Mouse (Mus musculus): Measurements from ENCODE around the gene Klrb1. TPM values are rescaled to one million over a fixed set of nuclear protein-coding genes. Genes with fewer than 3 reads are reported as not detected.
"Not testable (repeated sequence)": the region's sequence is repeated elsewhere in the genome, so short reads cannot be mapped to it uniquely, and the experiment has no call there.

The Klrb1 gene
- not detected for total RNA-seq (2021)
- long read RNA-seq, experiment 1: 0 reads
- long read RNA-seq, experiment 2: 0 reads

DNA sequence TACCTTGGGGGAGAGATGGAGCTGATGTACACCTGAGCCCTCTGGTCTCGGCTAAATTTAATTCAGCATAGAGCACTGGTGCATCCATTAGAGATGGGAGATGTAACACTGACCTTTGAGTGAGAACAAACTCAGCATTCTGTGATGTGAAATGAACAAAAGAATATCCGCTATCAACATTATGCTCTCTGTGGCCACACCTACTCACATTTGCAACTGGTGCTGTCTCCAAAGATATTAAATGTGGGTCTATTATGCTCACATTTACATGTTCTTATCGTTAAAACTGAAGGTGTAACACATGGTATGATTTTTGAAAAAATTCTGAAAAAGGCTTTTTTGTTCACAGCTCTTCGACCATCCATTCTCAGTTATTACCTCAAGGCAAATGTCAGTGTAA lies at the start of gene Klrb1:
TSS of gene Klrb1 (minus strand) at position 101 of the 400 bp plus-strand sequence.
- DNase-seq: no peak

DNA sequence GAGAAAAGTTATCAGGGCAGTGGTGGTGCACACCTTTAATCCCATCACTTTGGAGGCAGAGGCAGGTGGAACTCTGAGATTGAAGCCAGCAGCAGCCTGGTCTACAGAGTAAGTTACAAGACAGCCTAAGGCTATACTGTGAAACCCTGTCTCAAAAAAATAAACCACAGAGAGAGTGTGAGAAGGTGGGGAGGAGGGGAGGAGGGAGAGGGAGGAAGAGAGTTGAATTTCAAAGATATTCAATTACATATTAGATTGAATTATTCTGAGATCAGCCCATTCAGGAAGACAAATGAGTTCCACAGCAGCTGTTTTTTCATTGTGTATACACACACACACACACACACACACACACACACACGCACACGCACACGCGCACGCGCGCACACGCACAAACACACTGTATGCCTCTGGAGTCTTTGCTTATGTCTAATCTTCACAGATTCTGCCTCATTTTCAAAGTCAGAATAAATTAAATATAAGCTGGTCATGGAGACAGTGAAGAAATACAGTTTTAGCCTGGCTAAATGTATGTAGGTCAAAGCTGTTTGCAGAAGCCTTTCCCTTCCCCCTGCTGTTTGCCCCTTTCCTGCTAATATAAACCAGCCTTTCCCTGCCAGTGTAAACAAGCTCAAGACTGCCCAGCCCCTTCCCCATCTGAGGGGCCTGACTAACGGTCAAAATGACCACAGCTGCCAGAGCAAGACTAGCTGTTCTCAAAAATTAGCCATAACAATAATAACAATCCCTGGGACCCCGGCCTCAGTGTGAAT lies 46.8 kb upstream of the Klrb1 start:
- no peak for DNase-seq

GRCm38 (mm10) chr6:128768047-128768446 lies 45.2 kb upstream of the Klrb1 start:
- no peak for DNase-seq

GRCm38 (mm10) chr6:128766486-128767254 lies 43.8 kb upstream of the Klrb1 start:
- DNase-seq: peak; percentile 50

- DNase-seq: no peak
Observed at GRCm38 (mm10) chr6:128765211-128765610, 42.4 kb upstream of the Klrb1 start.

DNA sequence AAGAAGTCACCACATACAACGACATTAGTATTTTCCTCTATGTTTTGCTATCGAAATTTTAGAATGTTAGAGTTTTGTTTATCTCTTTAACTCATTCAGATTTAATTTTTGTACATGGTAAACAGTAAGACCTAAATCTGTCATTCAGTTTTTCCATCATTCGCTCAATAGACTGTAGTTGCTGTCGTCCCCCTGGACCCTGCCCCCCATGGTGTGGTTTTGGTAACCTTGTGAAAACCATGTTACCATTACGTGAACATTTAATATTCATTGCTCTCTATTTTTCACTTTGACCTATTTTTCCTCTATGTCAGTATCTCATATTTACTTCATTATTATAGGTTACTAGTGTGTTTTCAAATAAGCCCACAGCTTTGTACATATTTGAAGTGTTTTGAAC lies 41.7 kb upstream of the Klrb1 start:
- no peak for DNase-seq

DNA sequence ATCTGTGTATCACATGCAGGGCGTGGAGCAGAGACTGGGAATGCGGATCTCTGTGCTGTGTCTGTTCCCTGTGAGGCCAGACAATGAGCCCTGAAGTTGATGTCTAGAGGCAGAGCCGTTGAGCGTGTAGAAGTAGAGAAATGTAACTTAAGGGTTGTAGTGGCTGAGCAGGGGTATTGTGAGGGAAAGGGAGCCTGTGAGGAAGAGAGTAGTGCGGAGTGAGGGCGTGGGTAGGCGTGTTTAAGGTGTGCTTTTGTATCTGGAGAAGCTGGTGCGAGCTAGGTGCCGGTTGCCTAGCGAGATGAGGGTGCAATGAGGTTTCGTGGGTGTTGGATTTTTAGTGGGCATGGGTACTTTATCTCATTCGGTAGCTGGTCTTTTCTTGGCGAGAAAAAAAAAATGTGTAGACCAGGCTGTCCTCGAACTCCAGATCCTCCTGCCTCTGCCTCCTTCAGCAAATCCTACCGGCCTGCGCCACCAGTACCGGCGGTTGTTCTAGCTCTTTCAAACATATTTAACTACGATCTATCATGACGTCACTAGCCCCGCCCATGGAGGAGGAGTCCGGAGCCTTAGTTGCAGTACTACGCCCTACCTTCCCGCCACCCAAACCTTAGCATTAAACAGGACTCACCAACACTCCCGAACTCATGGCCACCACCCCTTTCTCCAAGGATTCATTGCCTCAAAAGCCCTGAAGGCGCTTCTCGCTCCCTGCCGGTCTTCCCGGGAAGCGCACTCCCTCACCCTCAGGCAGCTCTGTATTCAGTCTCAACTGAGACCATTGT lies 41.1 kb upstream of the Klrb1 start:
- peak; percentile 93 for DNase-seq

DNA sequence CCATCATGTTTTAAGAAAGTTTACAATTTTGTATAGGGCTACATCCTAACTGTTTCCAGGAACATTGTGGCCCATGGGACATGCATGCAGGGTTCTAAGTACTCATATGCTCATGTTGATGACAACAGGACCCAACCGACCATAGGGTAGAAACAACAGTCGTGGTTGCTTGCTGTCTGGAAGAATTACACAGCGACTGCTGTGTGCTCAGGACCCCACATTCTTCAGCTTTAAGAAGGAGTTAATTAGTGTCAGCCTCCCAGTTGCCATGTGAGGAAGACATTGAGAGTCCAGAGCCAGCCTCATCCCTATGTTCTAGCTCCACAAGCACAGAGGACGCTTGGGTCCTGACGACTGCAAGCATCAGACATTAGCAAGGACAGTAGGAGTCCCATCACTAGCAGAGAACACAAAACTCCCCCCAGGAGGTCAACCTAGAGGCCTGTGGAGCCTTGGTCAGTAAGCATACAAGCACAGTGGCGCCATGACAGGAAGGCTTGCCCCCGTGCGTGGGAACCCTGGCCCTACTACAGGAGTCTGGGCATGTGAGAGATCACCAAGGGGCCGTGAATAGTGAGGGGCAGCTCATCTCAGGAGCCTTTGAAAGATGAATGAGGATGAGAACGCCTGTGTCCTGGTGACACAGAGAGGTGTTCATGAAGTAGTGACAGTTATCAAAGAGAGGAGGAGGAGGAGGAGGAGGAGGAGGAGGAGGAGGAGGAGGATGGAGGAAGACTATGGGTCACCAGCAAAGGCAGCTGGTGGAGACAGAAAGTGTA lies 40.2 kb upstream of the Klrb1 start:
- DNase-seq: not testable (repeated sequence)

DNA sequence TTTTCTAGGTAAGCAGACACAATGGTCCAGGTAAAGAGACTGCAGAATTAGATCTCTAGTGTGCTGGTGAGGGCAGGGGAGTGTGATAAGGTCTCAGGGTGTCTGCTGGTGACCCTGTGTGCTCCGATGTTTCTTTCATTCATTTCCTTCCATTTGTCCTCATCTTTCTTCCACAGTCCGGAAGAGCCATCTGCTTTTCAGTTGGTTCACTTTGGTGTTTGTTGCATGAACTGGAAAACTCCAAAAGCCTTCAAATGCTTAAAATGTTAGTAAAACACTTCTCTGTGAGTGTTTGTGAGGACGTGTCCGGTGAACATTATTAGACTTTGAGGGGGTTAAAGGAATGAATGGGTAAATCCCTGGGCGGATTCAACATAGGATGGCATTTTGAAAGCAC lies 38.3 kb upstream of the Klrb1 start:
- DNase-seq: no peak

DNA sequence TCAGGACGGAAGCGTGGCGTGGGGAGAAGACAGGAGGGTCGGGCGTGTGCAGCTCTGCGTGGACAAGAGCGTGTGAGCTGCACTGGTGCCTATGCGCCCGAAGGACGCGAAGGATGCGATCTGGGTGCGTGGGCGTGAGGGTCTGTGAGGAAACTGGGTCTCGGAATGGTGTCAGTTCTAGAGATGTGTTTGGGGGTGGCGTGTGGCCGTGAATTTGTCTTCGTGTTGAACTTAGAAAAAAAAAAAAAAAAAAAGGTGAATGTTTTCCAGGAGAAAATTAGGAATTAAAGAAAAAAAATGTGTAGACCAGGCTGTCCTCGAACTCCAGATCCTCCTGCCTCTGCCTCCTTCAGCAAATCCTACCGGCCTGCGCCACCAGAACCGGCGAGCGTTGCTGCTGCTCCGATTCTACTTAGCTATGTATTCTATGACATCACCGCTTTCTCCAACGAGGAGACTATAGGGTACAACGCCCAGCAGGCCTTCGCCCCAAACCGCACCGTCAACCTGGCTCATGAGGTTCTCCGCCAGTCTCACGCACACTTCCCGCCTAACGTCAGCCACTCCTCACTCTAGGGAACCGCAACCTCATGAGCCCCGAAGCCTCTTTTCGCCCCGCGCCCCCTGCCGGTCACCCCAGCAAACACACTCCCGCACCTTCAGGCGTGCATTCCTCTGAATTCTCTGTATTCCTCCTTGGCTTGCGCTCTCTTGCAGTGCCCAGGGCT lies 37.7 kb upstream of the Klrb1 start:
- DNase-seq: peak; percentile 92

GRCm38 (mm10) chr6:128760016-128760415 lies 37.2 kb upstream of the Klrb1 start:
- DNase-seq: peak; percentile 95

DNA sequence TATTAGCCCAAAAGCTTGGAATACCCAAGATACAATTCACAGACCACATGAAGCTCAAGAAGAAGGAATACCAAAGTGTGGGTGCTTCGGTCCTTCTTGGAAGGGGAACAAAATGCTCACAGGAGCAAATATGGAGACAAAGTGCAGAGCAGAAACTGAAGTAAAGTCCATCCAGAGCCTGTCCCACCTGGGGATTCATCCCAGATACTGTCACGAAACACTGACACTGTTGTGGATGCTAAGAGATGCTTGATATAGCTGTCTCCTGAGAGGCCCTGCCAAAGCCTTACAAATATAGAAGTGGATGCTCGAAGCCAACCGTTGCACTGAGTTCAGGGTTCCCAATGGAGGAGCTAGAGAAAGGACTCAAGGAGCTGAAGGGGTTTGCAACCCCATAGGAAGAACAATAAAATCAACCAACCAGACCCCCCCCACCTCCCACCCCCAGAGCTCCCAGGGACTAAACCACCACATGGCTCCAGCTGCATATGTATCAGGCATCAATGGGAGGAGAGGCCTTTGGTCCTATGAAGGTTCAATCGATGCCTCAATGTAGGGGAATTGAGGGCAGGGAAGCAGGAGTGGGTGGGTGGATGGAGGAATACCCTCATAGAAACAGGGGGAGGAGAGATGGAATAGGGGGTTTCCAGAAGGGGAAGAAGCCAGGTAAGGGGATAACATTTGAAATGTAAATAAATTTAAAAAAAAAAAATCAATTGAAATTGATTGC lies 36.5 kb upstream of the Klrb1 start:
- DNase-seq: no peak

DNA sequence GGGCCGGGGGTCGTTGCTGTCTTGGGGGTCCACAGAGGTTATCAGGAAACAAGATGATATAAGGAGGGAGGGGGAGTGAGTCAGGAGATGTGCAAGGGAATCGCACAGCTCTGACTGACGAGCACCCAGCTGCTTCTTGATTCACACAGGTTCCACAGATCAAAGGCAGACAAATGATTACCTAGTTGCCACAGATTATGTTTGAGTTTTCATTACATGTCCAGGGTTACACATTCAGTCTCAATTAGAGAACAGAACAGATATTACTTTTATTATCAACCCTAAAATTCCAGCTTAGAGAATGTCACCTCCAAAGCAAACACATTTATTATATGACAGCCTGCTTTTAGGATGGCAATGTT lies 32.5 kb upstream of the Klrb1 start:
- not testable (repeated sequence) for DNase-seq

DNA sequence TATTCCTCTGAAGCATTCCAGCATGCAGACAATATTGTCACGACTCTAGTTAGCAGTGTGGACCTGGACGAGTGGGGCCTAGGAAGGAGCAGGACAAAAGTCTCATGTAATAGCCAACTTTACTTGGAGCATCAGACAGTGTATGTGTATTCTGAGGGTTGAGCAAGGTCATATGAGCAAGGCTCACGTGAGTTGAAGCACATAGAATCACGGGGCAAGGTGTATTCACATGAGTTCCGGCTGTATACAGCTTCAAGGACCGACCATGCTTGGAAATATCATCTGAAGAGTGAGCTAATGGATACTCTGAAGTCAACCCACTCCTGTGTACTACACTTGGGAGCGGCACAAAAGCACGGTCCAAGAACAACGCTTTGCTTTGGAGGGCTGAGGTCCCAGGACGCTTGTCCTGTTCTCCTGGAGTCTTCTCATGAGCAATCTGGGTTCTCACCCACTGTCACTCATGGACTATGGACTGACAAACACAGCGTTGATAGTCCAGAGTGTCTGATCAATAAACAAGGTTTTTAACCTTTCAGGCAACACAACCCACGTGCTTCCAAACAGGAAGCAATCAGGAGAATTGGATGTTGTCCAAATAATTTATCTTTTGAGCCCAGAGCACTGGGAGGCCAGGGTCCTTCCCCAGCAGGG lies 32.0 kb upstream of the Klrb1 start:
- DNase-seq: not testable (repeated sequence)

DNA sequence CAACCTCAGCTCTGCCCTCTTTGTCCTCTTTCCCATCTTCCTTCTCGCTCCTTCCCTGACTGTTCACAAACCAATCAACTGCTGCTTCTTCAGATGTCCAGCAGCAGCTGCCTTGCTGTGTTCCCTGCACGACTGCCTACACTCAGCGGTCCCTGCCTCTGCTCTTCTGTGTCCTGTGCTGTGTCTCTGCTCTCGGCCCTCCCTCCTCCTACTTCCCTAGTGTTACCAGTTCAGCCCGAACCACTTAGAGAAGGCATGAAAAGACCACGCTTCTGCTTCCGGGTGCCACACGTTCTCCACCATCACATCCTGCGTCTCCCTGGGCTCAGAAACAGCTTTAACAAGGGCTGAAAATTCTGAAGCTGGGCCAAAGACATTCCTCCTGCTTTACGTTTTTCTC lies 31.4 kb upstream of the Klrb1 start:
- not testable (repeated sequence) for DNase-seq

- DNase-seq: peak; percentile 85
Observed at GRCm38 (mm10) chr6:128753610-128754224, 30.9 kb upstream of the Klrb1 start.

- not testable (repeated sequence) for DNase-seq
Observed at GRCm38 (mm10) chr6:128747006-128747405, 24.1 kb upstream of the Klrb1 start.

GRCm38 (mm10) chr6:128737445-128737844 lies 14.6 kb upstream of the Klrb1 start:
- no peak for DNase-seq

- DNase-seq: peak; percentile 46
Observed at GRCm38 (mm10) chr6:128736100-128736499, 13.2 kb upstream of the Klrb1 start.

Data from adrenal gland, postnatal 10 days (tissue).